Mouse (Mus musculus): Measurements from ENCODE around the gene Slc11a2. TPM values are rescaled to one million over a fixed set of nuclear protein-coding genes. Genes with fewer than 3 reads are reported as not detected.
"Not testable (repeated sequence)": the region's sequence is repeated elsewhere in the genome, so short reads cannot be mapped to it uniquely, and the experiment has no call there.

Slc11a2 gene
- polyA plus RNA-seq, 1 experiment = 68.0 TPM

DNA sequence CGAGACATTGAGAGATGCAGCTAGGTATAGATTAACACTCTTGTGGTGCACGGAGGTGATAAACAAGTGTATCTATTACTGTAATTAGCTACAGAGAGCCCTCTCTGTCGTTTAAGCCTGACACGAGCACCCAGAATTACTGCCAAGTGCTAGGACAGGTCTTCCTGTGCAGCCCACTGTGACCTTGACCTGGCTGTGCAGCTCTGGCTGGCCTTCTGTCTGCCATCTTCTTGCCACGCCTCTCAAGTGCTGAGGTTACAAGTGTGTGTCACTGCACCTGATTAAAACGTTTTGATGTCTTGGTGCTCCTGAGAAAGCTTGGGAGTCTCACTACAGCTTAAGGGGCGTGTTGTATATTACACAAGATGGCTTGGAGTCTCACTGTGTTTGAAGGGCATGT is 33.8 kb downstream of the Slc11a2 start:
- H3K4me3 ChIP-seq (ENCODE audit: insufficient read depth, low read length) = no peak overlapping the region
- H3K27ac ChIP-seq (ENCODE audit: insufficient read depth, low read depth, low read length) = no peak overlapping the region
- TF ChIP-seq POLR2A (IDR thresholded peaks at IDR 0.05; ENCODE audit: borderline replicate concordance, low read depth, low read length) (no peak), CTCF (IDR thresholded peaks at IDR 0.05; ENCODE audit: low read depth, low read length) (no peak)
- no peaks in the 10 kb centered on the region for H3K4me1 ChIP-seq (ENCODE audit: control insufficient read depth, insufficient read depth, low read length)

DNA sequence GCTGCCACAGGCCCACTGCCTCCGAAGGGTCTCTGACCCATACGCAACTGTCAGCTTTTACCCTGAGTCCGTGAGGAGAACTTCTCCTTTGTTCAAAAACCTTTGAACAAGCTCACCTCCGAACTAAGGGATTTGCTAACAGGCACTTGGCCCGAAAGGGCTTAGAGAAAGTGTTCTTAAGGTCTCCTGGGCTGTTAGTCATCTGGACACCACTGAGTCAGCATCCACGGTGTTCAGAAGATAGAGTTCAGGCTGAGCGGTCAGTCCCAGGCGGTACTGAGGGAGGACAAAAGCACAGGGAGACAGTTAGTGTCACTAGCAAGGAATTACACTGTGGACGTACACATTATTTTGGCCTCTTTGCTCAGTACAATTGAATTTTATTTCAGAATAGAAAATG is 36.0 kb downstream of the Slc11a2 start:
- Histone ChIP-seq H3K4me3 (ENCODE audit: insufficient read depth, low read length) (no peak overlapping the region), H3K4me1 (ENCODE audit: control insufficient read depth, insufficient read depth, low read length) (no peaks in the 10 kb centered on the region), H3K27ac (ENCODE audit: insufficient read depth, low read depth, low read length) (no peak overlapping the region)
- TF ChIP-seq CTCF (IDR thresholded peaks at IDR 0.05; ENCODE audit: low read depth, low read length) (no peak), POLR2A (IDR thresholded peaks at IDR 0.05; ENCODE audit: borderline replicate concordance, low read depth, low read length) (no peak)

DNA sequence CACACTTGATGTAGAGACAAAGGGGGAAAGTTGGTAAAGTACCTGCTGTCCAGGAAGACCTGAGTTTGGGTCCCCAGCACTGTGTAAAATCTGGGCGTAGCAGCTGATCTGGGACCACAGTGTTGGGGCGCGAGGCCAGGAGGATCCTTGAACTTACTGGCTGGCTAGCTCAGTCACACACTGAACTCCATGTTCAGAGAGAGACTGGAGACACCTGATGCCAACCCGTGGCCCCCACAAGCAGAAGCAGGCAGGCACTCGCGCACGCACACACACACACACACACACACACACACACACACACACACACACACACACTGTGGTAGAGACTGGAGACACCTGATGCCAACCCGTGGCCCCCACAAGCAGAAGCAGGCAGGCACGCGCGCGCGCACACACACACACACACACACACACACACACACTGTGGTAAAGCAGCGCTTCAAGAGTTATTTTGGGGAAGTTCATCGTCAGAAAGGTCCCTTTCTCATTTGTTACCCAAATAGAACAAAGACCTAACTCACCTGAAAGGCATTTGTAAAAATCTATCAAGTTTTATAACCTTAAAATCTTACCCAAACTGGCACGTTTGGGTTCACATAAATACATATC is 36.5 kb downstream of the Slc11a2 start:
- Histone ChIP-seq H3K27ac (ENCODE audit: insufficient read depth, low read depth, low read length) (no peak overlapping the region), H3K4me1 (ENCODE audit: control insufficient read depth, insufficient read depth, low read length) (no peaks in the 10 kb centered on the region), H3K4me3 (ENCODE audit: insufficient read depth, low read length) (no peak overlapping the region)
- TF ChIP-seq CTCF (IDR thresholded peaks at IDR 0.05; ENCODE audit: low read depth, low read length) = no peak
- no peak for TF ChIP-seq POLR2A (IDR thresholded peaks at IDR 0.05; ENCODE audit: borderline replicate concordance, low read depth, low read length)

DNA sequence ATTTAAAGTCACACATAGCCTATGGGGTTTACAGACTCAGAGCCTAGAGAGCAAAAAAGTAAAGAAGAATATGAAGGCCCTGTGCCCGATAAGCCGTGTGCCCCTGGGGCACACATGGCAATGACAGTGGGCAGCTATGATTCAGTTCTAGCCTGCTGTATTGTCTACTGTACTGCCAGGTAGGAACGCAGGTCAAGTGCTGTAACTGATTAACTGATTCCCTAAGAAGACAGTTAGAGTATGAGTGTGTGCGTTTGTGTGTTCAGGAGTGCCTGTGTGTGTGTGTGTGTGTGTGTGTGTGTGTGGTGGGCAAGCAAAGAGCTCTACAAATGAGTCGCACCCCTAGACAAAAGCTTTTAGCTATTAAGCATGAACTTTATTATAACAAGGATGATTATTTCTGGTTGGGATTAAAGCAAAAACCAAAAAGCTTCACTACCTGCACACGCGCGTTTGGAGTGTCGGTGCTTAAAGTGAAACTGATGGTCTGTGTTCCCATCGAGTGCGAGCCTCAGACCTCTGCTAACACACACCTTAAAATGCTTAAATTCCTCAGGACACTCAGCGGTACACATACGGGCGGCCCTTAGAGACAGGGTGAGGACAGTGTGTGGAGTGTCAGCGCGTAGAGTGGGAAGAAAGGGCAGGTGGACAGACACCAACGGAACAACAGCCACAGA is 37.2 kb downstream of the Slc11a2 start:
- TF ChIP-seq POLR2A (IDR thresholded peaks at IDR 0.05; ENCODE audit: borderline replicate concordance, low read depth, low read length) (no peak), CTCF (IDR thresholded peaks at IDR 0.05; ENCODE audit: low read depth, low read length) (no peak)
- no peak overlapping the region for H3K27ac ChIP-seq (ENCODE audit: insufficient read depth, low read depth, low read length)
- H3K4me3 ChIP-seq (ENCODE audit: insufficient read depth, low read length) = no peak overlapping the region
- no peaks in the 10 kb centered on the region for H3K4me1 ChIP-seq (ENCODE audit: control insufficient read depth, insufficient read depth, low read length)

DNA sequence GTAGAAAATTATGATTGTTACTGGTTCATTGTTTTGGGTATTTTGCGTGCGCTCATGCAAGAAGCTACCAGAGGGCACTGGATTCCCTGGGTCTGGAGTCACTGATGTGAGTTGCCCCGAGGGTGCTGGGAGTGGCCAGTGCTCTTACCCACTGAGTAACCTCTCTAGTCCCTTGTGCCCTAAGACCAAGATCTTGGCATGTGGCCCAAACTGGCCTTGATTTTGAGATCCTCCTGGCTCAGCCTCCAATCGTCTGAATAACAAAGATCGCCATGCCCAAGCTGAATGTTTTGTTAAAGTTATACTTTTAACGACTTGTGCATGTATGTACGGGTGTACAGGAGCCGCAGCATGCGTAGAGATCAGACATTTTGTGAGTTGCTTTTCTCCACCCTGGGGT is 39.2 kb downstream of the Slc11a2 start:
- Histone ChIP-seq H3K4me3 (ENCODE audit: insufficient read depth, low read length) (no peak overlapping the region), H3K4me1 (ENCODE audit: control insufficient read depth, insufficient read depth, low read length) (no peaks in the 10 kb centered on the region), H3K27ac (ENCODE audit: insufficient read depth, low read depth, low read length) (no peak overlapping the region)
- TF ChIP-seq CTCF (IDR thresholded peaks at IDR 0.05; ENCODE audit: low read depth, low read length) (no peak), POLR2A (IDR thresholded peaks at IDR 0.05; ENCODE audit: borderline replicate concordance, low read depth, low read length) (no peak)

DNA sequence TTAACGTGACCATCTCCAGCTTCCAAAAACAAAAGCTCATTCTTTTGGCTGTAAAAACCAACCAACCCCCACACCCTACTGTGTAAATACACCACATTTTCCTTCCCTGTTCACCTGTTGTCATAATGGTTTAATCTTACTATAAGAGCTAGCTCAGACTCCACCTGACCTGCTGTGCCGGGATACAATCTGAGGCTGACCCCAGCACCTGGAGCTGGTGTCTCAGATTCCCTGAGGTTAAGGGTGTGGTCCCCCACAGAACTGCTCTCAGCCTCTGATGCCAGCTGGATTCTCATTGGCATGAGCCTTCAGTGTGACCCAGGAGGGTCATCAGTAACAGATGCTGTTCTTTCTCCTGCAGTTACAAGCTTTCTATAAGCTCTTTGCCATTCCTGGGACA is 44.8 kb downstream of the Slc11a2 start:
- H3K4me3 ChIP-seq (ENCODE audit: insufficient read depth, low read length) = no peak overlapping the region
- H3K27ac ChIP-seq (ENCODE audit: insufficient read depth, low read depth, low read length) = no peak overlapping the region
- TF ChIP-seq POLR2A (IDR thresholded peaks at IDR 0.05; ENCODE audit: borderline replicate concordance, low read depth, low read length) = no peak
- TF ChIP-seq CTCF (IDR thresholded peaks at IDR 0.05; ENCODE audit: low read depth, low read length) = no peak
- peaks cover 3% of the 10 kb centered on the region for H3K4me1 ChIP-seq (ENCODE audit: control insufficient read depth, insufficient read depth, low read length)

DNA sequence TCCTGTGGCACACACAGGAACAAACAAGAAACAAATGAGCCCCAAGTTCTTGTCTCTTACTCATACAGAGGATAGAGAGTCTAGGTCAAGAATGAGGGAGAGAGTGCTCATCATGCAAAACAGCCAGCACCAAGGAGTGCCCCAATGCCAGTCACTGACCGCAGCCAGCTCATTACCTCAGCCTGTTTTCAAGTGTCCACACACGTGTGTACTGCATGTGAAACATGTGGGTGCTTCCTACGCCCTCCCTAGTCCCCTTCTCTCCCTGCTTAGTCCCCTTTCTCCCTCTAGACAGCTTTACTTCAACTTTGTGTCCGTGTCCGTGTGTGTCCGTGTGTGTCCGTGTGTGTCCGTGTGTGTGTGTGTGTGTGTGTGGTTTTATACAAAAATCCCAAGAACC is 45.2 kb downstream of the Slc11a2 start:
- H3K4me3 ChIP-seq (ENCODE audit: insufficient read depth, low read length) = no peak overlapping the region
- no peak overlapping the region for H3K27ac ChIP-seq (ENCODE audit: insufficient read depth, low read depth, low read length)
- TF ChIP-seq CTCF (IDR thresholded peaks at IDR 0.05; ENCODE audit: low read depth, low read length) (no peak), POLR2A (IDR thresholded peaks at IDR 0.05; ENCODE audit: borderline replicate concordance, low read depth, low read length) (no peak)
- H3K4me1 ChIP-seq (ENCODE audit: control insufficient read depth, insufficient read depth, low read length) = peaks cover 3% of the 10 kb centered on the region

DNA sequence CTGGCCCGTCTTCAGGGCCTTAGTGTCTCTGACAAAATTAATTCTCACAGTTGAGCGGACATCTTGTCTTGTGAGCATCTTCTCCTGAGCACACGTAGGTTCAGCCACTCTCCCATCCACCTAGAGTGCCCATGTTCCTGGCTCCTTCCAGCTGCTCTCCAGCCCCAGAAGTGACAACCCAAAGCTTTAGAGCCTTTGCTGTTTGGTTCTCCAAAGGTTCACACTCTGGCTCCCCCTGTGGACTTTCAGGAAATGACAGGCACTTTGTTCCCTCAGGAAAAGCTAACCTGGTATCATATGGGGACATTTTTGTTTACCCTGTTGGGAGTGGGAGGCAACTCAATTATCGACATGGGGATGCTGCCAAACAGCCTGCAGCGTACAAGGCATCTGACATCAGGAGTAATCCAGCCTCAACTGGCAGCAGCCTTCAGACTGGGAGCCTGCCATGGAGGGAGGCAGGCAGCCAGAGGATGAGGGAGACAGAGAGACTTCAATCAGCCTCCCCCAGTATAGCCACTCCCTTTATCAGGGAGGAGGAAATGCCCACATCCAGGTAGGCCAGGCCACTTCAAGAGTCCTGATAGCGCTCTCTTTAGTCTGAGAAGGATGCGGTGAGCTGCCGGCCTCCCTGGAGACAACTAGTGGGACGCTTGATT is 46.9 kb downstream of the Slc11a2 start:
- H3K4me3 ChIP-seq (ENCODE audit: insufficient read depth, low read length); H3K4me1 ChIP-seq (ENCODE audit: control insufficient read depth, insufficient read depth, low read length); H3K27ac ChIP-seq (ENCODE audit: insufficient read depth, low read depth, low read length): not testable (repeated sequence)

DNA sequence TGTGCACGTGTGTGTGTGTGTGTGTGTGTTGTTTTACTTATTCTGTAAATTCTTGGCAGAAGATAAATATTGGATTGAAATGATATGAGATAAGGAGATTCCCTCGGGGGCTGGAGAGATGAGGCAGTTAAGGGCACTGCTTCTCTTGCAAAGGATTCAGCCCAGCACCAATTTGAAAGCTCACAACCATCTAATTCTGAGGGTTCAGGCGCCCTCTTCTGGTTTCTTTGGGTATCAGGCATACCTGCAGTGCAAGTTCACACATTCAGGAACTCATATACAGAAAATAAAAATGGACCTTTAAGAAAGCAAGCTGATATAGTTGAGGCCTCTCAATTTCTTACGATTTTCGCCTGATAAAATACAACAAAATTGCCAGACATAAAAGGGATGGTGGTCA is 49.8 kb downstream of the Slc11a2 start:
- Histone ChIP-seq H3K4me3 (ENCODE audit: insufficient read depth, low read length) (no peak overlapping the region), H3K27ac (ENCODE audit: insufficient read depth, low read depth, low read length) (no peak overlapping the region), H3K4me1 (ENCODE audit: control insufficient read depth, insufficient read depth, low read length) (peaks cover 3% of the 10 kb centered on the region)
- TF ChIP-seq CTCF (IDR thresholded peaks at IDR 0.05; ENCODE audit: low read depth, low read length) = no peak
- TF ChIP-seq POLR2A (IDR thresholded peaks at IDR 0.05; ENCODE audit: borderline replicate concordance, low read depth, low read length) = no peak

DNA sequence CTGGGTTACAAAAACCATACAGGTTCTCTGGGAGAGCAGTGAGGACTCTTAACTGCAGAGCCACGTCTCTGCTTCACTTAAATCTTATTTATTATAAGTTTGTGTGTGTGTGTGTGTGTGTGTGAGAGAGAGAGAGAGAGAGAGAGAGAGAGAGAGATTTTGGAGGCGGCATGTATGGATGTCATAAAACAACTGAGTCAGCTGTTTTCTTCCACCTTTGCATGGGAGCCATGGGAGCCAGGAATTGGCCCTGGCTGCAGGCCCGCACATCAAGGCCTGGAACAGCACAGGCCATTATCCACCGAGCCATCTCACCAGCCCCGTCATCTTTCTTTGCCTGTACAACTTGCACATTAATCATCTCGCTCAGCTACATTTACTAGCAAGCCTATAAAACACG is 57.8 kb downstream of the Slc11a2 start:
- TF ChIP-seq POLR2A (IDR thresholded peaks at IDR 0.05; ENCODE audit: borderline replicate concordance, low read depth, low read length) (no peak), CTCF (IDR thresholded peaks at IDR 0.05; ENCODE audit: low read depth, low read length) (no peak)
- Histone ChIP-seq H3K27ac (ENCODE audit: insufficient read depth, low read depth, low read length) (no peak overlapping the region), H3K4me3 (ENCODE audit: insufficient read depth, low read length) (no peak overlapping the region), H3K4me1 (ENCODE audit: control insufficient read depth, insufficient read depth, low read length) (no peaks in the 10 kb centered on the region)

DNA sequence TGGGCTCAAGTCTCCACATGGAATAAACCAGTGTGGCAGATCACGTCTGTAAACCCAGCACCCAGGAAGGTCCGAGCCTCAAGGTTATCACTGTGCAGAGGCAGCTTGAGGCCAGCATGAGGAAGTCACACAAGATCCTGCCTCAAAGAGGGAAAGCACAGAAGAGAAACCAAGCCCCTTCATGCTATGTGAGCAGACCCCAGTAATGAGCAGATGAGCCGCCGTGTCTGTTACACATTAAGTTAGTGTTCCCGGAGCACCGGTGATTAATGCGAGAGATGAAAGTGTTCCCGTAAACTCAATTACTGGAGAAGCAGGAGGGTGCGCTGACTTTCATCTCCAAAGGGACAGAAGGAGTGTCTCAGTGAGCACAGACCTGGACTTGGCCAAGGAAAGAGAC is 58.9 kb downstream of the Slc11a2 start:
- not testable (repeated sequence) for H3K27ac ChIP-seq (ENCODE audit: insufficient read depth, low read depth, low read length); H3K4me3 ChIP-seq (ENCODE audit: insufficient read depth, low read length); H3K4me1 ChIP-seq (ENCODE audit: control insufficient read depth, insufficient read depth, low read length)

All from bone marrow macrophage, adult 2 months (primary cell).